Mouse (Mus musculus): Measurements from ENCODE around the gene Vmac.
A peak's percentile ranks its signal among the peaks of the same experiment; 100 is the strongest.

Gene Vmac

DNA sequence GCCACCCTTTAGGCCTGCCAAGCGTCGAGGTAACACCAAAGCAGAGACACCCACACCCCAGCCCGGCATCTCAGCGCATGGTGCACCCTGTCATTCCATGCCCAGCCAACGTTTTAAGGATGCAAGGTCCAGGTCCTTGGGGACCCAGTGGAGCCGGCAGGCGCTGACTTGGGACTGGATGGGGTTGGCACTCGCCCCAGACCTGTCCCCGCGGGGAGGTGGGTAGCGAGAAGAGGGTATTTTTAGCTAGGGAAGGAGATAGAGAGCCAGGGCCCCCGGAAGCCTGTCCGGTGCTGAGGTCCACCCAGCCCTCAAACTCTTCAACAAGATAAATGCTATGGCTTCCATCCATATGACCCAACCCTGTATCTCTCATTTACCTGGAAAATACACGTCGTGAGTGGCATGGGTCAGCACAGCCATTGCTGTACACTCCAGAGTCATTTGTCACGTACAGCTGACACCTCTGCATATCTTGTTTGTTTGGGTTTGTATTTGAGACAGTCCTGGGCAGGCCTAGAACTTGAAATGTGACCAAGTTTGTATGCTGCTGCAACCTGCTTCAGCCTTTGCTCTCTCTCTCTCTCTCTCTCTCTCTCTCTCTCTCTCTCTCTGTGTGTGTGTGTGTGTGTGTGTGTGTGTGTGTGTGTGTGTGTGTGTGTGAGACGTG, 22.4 kb upstream of the Vmac start:
- no peak for DNase-seq (ENCODE audit: low read depth)

DNA sequence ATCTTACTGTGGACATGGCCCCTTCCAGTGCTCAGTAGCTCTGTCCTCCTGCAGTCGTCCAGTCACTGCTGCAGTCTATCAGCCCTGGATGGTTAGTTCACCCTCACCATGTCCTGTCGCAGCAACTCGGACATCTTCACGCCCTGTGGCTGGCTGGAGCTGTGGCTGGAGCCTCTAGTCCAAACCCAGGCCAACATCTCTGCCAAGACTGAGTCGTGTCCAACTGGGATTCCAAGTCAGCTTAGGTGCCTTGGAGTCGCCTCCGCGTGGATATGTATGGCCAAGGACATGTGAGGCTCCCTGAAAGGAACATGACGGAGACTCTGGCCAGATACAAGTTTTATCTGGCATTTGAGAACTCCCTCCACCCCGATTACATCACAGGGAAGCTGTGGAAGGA, 20.4 kb upstream of the Vmac start:
- DNase-seq (ENCODE audit: low read depth) = no peak

DNA sequence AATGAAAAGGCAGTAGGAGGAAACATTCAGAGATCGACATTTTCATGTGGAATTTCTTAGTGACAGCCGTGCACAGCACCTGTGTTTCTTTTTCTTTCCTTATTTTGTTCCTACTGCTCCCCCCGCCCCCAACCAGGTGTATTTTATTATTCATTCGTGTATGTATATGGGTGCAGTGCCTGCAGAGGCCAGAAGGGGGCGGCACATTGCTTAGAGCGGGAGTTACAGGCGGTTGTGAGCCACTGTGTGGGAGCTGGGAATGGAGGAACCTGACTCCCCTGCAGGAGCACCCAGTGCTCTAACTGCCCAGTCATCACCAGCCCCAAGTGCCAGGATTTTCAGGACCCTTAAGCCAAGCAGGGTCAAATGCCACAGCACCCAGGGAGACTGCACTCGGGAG, 18.7 kb upstream of the Vmac start:
- no peak for DNase-seq (ENCODE audit: low read depth)

DNA sequence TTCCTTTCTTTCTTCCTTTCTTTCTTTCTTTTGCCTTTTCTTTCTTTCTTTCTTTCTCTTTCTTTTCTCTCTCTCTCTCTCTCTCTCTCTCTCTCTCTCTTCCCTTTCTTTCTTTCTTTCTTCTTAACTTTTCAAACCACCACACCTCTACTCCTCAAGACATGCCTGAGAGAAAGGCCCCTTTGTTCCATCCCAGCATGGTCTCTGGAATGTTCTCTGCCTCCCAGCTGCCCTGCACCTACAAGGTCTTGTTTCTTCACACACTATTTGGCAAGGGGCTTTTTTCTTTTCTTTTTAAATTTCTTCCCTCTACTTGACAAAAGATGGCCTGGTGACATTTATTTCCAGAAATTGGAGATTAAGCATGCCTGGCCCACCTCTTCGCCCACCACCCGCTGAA, 11.8 kb upstream of the Vmac start:
- DNase-seq (ENCODE audit: low read depth) = no peak

DNA sequence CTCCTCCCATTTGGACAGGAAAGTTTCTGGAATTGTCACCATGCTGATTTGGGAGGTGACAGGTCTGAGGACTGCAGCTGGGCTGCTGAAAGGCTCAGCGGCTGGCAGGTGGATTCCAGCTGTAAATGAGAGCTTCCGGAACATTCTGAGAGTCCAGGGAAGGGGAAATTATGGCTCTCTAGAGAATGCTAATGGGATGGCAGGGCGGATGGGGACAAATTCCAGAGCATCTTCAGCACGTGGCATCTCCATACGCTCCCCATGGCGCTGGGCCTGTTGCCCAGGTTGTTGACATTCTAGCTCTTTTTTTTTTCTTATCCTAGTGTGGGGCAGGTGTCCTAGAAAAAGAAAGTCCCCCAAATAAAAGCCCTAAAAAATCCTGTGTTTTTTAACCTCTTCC, 11.3 kb upstream of the Vmac start:
- no peak for DNase-seq (ENCODE audit: low read depth)

DNA sequence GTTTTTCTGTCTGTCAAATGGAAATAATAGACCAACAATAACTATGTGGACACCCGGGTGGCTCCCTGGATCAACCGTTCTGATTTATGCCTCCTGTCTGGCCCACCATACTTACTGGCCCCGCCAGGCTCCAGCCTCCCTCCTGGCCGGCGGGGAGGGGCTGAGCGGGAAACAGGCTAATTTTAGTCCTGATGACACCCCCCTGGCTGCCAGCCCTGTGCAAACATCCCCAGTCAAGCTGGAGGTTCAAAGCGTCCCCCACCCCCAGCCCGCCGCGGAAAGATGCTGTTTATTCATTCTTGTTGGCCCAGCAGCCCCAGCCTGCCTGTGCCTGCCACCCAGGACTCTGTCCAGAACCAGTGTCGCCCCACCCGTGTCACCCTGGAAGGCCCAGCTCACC, 10.3 kb upstream of the Vmac start:
- peak; percentile 7 for DNase-seq (ENCODE audit: low read depth)

DNA sequence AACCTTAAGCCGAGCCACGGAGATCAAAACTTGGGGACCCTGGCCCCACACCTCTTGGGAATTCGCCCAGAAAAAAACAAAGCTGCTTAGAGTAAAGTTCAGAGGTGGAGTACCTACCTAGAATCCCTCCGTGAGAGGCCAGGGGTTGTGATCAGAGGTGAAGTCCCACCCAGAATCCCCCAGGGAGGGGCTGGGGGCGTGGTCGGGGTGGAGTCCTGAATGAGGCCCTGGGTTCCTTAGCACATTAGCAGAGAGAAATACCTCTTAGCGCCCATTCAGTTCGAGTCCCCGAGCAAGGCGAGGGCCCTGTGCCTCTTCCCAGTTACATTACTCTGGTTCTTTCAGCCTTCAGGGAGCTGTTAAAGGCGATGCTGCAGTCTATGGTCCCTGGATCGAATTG, 9.8 kb upstream of the Vmac start:
- DNase-seq (ENCODE audit: low read depth) = no peak

DNA sequence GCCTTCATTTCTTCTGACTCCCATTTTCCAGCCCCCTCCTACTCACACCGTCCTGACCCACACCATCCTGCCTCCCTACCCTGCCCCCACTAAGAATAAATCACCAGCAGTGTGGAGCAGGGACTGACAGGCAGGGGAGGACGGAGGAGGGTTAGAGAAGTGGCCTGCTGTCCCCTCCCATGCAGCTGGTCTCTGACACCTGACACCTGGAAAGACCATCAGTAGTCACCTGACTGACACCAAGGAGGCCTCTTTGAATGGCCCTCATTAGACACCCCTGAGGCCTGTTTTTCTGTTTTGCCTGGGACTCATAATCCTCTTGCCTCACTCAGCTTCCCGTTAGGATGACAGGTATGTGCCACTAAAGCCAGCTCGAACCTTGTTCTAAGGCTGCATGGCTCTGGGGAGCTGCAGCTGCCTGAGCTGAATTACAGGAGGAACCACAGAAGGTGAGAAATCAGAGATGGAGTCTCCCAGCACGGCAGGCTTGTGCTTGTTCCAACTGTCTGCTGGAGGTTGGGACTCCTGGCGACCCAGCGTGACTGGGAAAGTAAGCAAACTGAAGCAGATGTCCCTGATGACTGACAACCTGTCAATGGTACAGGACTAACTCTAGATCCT, 9.3 kb upstream of the Vmac start:
- DNase-seq (ENCODE audit: low read depth) = no peak

DNA sequence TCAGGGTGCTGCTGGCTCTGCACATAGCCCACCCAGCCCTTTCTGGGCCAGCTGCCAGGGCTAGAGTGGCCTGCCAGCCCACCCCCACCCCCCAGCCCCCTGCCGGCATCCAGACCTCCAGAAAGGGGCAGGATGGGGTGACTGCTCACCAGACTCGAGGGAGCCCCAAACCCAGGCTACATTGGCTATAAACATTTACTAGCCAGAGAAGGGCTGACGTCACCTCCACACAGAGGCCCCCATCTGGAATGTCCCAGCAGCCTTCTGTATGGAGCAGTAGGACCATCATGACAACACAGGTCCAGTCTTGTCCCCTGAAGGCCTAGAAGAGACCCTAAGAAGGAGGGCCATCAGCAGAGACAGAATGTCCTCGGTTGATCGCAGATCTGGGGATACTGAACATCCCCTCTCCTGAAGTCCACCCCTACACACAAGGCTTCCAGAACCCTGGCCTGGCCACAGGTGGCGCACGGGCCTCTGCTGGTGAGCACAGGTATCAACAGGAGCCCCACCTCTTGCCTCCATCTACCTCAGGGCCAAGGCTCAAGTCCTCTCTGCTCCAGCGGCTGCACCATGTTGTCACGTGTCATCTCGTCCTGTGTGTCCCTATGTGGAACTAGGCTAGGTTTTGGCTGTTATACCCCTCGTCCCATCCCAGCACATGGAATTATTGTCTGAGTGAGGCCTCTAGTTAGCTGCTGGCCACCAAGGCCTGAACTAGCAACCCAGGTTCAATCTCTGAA, 5.8 kb upstream of the Vmac start:
- no peak for DNase-seq (ENCODE audit: low read depth)

DNA sequence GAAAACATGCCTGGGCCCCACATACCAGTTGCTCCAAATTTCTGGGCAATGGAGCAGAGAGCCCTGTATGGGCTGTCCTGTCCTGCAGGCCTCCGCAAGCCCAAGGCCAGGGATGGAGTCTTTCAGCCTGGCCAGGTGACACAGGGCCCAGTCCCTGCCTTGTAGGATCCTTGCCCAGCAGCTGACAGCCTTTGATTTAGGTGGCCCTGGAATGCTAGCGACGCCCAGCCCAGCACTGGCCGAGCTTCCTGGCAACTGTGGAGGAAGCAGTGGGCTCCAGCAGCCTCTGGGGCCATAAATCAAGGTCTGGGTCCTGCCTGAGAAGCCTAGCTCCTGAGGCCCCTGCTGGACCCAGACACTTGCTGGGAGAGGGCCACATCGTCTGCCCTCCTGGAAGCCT, 4.6 kb upstream of the Vmac start:
- DNase-seq (ENCODE audit: low read depth) = no peak

DNA sequence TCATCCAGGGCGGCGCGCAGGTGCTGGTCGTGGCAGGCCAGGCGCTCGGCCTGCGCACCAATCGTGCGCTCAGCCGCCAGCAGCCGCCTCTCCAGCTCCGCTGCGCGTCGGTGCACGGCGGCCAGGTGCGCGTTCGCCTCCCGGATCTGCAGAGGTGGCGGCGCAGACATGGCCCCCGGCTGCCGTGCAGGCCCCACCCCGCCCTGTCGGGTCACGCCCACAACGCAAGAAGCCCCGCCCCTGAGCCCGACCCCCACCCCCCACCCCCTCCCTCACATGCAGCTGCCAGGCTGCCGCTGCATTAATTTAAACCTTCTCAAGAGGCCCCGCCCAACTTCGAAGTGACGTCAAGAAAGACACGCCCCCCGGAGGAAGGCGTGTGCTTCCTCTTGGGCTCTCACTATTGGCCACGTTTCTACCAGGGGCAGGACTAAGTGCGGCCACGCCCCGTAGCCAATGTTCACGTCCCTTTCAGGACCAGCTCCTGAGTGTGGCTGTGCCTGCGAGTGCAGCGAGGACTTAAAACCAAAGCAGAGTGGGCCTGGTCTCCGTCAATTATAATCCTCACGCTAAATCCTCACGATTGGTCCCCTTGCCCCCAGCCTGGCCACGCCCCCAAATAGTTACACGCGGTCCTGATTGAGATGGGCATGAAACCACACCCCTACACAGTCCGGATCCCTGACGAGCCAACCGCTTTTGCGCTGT, 1.0 kb downstream of the Vmac start:
- DNase-seq (ENCODE audit: low read depth) = peak; percentile 97

DNA sequence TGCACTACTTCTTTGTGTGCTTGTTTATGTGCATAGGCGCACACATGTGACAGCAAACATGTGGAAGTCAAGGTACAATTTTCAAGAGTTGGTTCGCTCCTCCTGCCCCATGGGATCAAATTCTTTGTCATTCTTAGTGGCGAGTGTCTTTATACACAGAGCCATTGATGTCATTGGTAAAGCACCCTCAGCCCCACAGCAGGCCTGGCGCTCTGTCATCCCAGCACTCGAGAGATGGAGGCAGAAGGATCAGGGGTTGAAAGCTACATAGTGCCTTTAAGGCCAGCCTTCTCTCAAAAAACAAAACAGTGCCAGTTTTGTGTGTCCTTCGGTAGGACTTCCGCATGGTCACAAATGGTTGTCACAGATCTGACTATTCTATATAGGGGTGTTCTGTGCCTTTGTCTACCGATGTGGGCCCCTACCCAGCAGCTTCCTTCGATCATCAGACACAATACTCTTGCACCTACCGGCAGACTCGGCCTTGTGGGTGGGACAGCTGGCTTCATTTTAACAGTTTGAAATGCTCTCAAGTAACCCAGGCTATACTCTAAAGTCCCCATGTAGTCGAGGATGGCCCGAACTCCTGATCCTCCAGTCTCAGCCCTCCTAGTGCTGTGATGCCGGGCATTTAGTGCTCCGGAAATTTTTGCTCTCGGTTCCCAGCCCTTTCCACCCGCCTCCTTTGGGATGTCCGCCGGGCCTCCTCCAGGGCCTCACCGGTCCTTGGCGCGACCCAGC, 1.7 kb downstream of the Vmac start:
- no peak for DNase-seq (ENCODE audit: low read depth)

DNA sequence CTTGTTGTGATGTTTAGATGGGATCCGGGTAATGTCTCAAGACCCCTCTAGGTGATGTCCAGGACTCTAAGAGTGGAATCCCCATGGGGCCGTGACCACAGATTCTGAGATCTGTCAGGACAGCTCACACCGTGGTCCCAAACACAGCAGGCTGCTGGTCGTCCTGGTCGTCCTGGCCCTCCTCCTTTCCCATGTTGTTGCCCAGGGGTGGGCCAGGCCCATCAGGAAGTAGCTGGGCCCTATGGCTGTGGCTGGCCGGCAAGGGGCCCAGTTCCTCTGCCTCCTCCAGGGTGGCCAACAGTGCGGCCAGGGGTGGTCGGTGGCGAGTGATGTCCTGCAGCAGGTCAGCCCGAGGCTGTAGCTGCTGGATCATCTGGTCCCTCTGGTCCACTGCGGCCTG, 2.5 kb downstream of the Vmac start:
- no peak for DNase-seq (ENCODE audit: low read depth)

DNA sequence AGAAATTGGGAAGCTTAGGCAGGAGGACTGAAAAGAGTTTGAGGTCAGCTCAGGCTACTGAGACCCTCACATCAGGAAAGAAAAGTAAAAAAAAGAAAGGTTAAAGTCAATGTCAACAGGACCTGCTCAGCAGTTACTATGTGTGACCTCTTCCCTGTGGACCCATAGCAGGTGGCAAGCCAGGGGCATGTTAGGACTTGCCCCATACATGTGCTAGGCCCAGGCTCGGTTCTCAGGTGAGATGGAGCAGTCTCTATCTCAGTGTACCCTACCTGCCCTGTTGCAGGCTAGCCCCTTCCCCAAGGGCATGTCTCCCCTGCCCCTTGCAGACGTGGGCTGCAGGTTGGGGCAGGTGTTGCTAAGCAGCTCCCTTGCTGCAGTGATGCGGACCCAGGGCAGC, 8.1 kb downstream of the Vmac start:
- no peak for DNase-seq (ENCODE audit: low read depth)

DNA sequence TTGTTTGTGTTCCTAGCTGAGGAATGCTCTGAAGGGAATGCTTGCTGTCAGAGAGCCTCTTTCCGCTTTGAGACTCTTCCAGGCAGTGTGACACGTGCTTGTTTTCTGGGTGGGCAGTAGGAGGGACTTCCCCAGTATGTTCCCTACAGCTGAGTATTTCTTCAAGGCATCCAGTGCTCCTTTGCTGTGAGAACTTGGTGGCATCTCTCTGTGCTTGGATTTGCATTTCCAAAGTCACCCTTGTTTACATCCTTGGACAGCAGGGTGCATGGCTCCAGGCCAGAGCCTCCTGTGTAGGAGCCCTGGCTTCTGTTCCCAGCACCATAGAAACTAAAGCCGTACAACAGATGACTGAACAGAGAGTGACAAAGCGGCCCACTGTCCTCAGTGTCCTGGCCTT, 9.1 kb downstream of the Vmac start:
- DNase-seq (ENCODE audit: low read depth) = no peak

DNA sequence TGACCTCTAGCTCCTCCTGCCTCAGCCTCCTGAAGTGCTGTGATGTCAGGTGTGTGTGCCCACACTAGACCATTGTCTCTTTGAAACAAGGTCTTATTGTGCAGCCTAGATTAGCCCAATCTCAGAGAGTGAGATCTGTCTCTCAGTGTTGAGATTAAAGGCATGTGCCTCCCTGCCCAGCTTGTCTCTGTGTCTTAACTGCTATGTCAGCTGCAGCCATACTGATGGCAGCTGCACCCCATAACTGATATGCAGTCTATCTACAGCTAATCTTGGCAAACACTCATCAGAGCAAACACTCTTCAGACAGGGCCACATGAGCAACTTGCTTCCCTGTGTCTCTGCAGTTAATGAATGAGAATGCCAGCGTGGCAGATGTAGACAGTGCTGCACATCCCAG, 11.3 kb downstream of the Vmac start:
- no peak for DNase-seq (ENCODE audit: low read depth)

DNA sequence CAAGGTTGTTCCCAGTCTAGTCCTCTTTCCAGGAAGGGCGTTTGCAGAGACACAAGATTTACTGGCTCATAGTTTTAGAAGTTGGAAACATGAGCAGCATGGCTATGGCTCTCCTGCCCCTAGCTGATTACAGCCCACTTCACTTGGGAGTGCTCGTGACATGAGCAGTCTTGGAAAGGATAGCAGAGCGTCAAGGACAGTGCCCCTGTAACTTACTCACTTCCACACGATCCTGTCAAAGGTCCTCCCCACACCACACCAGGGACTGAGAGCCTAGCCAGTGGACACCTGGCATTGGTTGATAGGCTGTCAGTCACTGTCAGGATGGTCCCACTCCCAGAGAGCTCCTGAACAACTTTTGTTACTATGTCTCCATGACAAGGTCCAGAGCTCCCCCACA, 14.8 kb downstream of the Vmac start:
- no peak for DNase-seq (ENCODE audit: low read depth)

DNA sequence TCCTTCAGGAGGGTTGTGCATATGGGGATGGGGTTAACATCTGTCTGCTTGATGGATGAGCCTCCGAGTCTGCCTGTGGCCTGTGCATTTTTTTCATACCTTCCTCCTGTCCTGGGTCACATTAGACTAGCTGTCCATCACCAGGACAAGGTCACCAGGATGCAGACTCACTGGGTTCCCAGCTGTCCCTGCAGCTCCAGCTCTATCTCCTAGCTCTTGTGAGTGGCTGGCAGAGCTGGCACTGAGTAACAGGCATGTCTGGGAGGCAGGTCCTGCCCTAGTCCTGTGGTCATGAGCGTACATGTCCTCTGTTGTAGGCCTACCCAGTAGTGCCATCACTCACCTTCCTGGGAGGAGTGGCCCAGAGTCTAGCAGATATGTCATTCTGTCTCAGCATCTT, 17.4 kb downstream of the Vmac start:
- no peak for DNase-seq (ENCODE audit: low read depth)

DNA sequence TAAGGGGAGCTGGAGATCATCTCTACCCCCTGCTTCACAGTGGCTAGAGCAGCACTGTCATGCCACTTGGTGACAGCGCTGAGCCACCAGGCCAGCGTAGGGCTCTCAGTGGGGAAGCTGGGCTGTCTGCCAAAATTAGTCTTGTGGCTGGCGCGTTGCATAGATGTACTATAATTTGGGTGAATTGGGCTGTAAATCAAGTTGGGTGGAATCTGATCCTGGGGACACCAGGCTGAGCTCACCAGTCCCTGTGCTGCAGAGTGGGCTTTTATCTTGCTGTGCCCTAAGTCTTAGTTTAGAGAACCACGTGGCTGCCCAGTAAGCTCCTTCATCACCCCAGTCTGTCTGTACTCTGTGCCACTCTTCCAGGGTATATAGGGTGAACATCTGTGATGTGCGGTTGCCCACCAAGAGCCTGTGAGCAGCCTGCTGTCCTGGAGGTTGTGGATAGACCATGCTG, 23.9 kb downstream of the Vmac start:
- DNase-seq (ENCODE audit: low read depth) = peak; percentile 29

DNA sequence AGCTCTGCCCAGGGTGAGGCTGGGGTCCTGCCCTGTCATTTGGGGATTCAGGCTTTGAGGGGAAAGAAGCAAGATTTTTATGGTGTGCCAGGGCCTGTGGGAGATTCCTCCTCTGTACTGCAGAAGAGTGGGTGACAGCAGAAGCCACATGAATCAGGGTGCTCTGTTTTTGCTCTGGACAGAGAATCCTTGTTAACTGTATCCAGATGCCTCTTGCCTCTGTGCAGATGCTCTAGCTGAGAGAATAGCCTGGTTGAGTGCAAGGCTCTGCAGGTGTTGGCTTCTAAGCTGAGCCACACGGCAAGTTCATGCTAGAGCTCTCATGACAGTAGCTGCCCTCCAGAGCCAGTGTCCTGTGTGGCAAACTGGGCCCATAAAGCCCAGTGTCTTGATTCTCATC, 24.4 kb downstream of the Vmac start:
- no peak for DNase-seq (ENCODE audit: low read depth)

DNA sequence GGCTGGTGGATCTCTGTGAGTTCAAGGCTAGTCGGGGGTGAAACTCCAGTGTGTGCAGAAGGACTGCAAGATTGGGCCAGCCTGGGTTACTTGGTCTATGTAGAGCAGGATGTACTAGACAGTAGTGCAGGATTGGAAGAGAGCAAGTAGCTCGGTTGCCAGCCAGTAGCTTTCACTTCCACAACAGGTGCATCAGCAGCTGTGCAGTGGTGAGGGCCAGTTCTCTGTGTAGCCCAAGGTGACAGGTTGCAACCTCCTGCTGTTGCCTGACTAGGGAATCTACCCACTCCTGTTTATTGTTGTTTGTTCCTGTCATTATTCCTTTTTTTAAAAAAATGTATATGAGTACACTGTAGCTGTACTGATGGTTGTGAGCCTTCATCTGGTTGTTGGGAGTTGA, 29.1 kb downstream of the Vmac start:
- no peak for DNase-seq (ENCODE audit: low read depth)

DNA sequence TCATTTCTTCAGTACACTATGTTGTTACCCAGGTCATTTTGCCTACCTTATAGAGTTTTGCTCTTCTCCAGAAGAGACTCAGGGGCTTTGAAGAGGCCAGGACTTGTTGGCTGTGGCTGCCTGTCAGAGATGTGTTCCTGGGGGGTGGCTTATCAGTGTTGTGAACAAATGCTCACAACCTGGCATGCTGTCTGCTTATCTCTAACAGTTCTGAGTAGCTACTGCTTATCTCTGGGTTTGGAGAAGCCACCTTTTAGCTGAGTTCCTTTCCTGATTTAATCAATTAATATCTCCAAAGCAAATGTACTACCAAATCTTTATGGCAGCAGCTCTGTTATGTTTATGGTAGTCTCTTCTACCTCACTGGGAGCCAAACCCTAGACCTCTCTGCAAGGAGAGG, 29.8 kb downstream of the Vmac start:
- DNase-seq (ENCODE audit: low read depth) = no peak

All from fibroblast of lung, adult 2 months (primary cell).